Mouse (Mus musculus) limb, embryonic 13.5 days (tissue): ENCODE measurements at regions not wholly inside any gene's neighbourhood (a gene's known extent, or its start where the extent isn't known, plus 50 kb on each side); places are given as distances from the start of the nearest gene placed in this dataset.
A peak's percentile ranks its signal among the peaks of the same experiment; 100 is the strongest.

Experiments
- ATAC-seq: fragments of 200-750 bp; cut with Nextera tagmentation; 2 replicates; pipeline ENCODE4 v1.8.0; 2017; ENCODE audit warnings: low read depth, moderate number of reproducible peaks, moderate TSS enrichment; ENCODE audit not compliant: low FRiP score
- H3K27ac ChIP-seq: fragments of 300-500 bp; sonication (generic); 2 replicates; pipeline ENCODE4 v1.5.1; 2015; ENCODE audit warnings: inconsistent platforms, mild to moderate bottlenecking, moderate library complexity
- H3K27me3 ChIP-seq: fragments of 300-500 bp; sonication (generic); 2 replicates; pipeline ENCODE4 v1.6.1; 2015; ENCODE audit warnings: mild to moderate bottlenecking, inconsistent platforms
- H3K36me3 ChIP-seq: fragments of 300-500 bp; sonication (generic); 2 replicates; pipeline ENCODE4 v1.6.1; 2015; ENCODE audit warnings: inconsistent platforms, mild to moderate bottlenecking, moderate library complexity
- H3K4me1 ChIP-seq: fragments of 300-500 bp; sonication (generic); 2 replicates; pipeline ENCODE4 v1.6.1; 2015; ENCODE audit warnings: inconsistent platforms
- H3K4me2 ChIP-seq: fragments of 300-500 bp; sonication (generic); replicated peaks from 2 replicates; pipeline ENCODE4 v1.6.1; 2015; ENCODE audit warnings: inconsistent platforms, mild to moderate bottlenecking, moderate library complexity
- H3K4me3 ChIP-seq: fragments of 300-500 bp; sonication (generic); 2 replicates; pipeline ENCODE4 v1.5.1; 2015; ENCODE audit warnings: moderate library complexity, mild to moderate bottlenecking, inconsistent platforms
- H3K9ac ChIP-seq: fragments of 300-500 bp; sonication (generic); 2 replicates; pipeline ENCODE4 v1.6.1; 2015; ENCODE audit warnings: mild to moderate bottlenecking, inconsistent platforms
- H3K9me3 ChIP-seq: fragments of 300-500 bp; sonication (generic); 2 replicates; pipeline ENCODE4 v1.6.1; 2016; ENCODE audit warnings: inconsistent platforms
- WGBS: fragments of 180-500 bp; shearing (Covaris S2); methylation state at CpG from one replicate; pipeline ENCODE4 v1.1.7; 2015; 5-methylcytosine and 5-hydroxymethylcytosine counted together

- no peaks in the 10 kb centered on the region for H3K36me3 ChIP-seq
These were observed 287.2 kb downstream of the Usp25 start for GRCm38 (mm10) chr16:77300572-77301213.

DNA sequence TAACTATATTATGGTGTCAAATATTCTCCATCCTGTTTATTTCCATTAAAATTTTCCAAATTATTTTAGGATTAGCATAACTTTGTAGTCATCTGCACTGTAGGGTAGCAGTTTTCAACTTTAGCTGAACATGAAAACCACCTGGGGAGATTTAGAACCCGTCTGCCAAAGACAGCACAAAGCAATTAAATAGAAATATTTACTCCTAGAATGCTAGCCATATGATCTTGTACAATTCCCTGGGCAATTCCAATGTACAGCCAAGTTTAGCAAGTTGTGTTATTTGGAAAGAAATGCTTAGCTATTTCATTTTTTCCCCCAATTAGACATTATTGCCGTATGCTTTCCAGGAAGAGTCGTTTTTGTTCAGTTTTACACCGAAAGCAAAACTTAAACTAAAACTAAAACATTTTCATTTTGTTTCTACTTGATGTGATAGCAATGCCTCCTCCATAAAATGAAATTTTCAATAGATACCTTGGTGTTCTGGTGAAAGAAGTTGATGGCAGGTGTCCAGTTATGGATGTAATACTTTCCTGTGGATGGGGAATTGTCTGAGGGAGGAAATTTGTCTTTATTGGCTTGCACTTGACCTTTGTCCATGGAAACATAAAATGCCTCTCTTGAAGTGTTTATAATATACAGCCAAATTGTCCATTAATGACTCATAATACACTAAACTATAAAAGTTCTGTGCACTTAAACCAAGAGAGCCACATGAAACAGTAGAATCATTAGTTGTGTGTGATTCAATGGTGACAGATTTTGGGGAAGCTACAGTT is 282.3 kb downstream of the Usp25 start:
- H3K9ac ChIP-seq, result no peak overlapping the region
- no peaks in the 10 kb centered on the region for H3K36me3 ChIP-seq
- no peak overlapping the region for H3K4me2 ChIP-seq
- no peak overlapping the region for H3K27ac ChIP-seq
- peaks cover 20% of the 10 kb centered on the region for H3K4me1 ChIP-seq
- H3K9me3 ChIP-seq, result no peaks in the 10 kb centered on the region
- H3K4me3 ChIP-seq, result no peak overlapping the region
- no peaks in the 10 kb centered on the region for H3K27me3 ChIP-seq
- 40% methylated on average over 4 of the region's 4 CpGs for WGBS
- peak; percentile 76; the same call in 1 of the 2 replicates for ATAC-seq

More at GRCm38 (mm10) chr16:77300572-77301213, 287.2 kb downstream of the Usp25 start:
- WGBS, result 50% methylated on average over 6 of the region's 6 CpGs
- Histone ChIP-seq H3K4me3 (no peak overlapping the region), H3K4me1 (peaks cover 25% of the 10 kb centered on the region), H3K27me3 (0 out of 2 replicates have a peak, but pooled peaks cover 2% of the 10 kb centered on the region), H3K27ac (no peak overlapping the region), H3K9me3 (no peaks in the 10 kb centered on the region), H3K4me2 (no peak overlapping the region), H3K9ac (no peak overlapping the region)
- ATAC-seq, result no peak

GRCm38 (mm10) chr16:77292317-77292771 is 278.8 kb downstream of the Usp25 start:
- Histone ChIP-seq H3K9me3 (no peaks in the 10 kb centered on the region), H3K4me3 (no peak overlapping the region), H3K27me3 (no peaks in the 10 kb centered on the region), H3K4me2 (no peak overlapping the region), H3K4me1 (peaks cover 15% of the 10 kb centered on the region; the same call in 1 of the 2 replicates), H3K27ac (no peak overlapping the region), H3K9ac (no peak overlapping the region), H3K36me3 (no peaks in the 10 kb centered on the region)
- no peak for ATAC-seq
- WGBS, result 77% methylated on average over 2 of the region's 2 CpGs

GRCm38 (mm10) chr16:77291723-77292316 is 278.3 kb downstream of the Usp25 start:
- Histone ChIP-seq H3K4me1 (peaks cover 15% of the 10 kb centered on the region; the same call in 1 of the 2 replicates), H3K27me3 (no peaks in the 10 kb centered on the region), H3K4me2 (no peak overlapping the region), H3K27ac (no peak overlapping the region), H3K4me3 (no peak overlapping the region), H3K36me3 (no peaks in the 10 kb centered on the region), H3K9ac (no peak overlapping the region), H3K9me3 (no peaks in the 10 kb centered on the region)
- 80% methylated on average over 8 of the region's 8 CpGs for WGBS
- ATAC-seq, result no peak

DNA sequence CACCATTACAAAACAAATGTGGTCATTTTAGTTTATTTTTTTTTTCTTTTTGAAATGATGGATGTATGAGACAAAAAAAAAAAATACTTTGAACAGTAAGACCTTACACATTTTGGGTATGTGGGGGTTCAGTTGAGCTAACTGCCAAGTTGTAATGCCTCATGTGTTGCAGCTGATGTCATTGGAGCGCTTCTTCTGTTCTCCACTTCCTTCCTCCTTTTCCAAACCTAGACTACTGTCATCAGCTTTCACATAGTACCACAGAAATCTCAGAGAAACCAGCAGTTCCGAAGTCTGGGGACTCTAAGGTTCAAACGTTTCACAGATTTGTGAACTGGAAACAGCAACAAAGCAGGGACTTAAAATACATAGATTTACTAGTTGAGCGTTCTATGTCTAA is 270.7 kb downstream of the Usp25 start:
- Histone ChIP-seq H3K4me1 (peaks cover 16% of the 10 kb centered on the region), H3K9me3 (no peaks in the 10 kb centered on the region), H3K36me3 (no peaks in the 10 kb centered on the region), H3K9ac (no peak overlapping the region), H3K4me3 (no peak overlapping the region), H3K4me2 (no peak overlapping the region), H3K27ac (no peak overlapping the region), H3K27me3 (no peaks in the 10 kb centered on the region)
- no peak for ATAC-seq
- 65% methylated on average over 4 of the region's 4 CpGs for WGBS

- Histone ChIP-seq H3K27ac (no peak overlapping the region), H3K9ac (no peak overlapping the region), H3K9me3 (no peaks in the 10 kb centered on the region), H3K36me3 (no peaks in the 10 kb centered on the region), H3K4me2 (no peak overlapping the region), H3K27me3 (no peaks in the 10 kb centered on the region), H3K4me3 (no peak overlapping the region), H3K4me1 (peaks cover 17% of the 10 kb centered on the region)
- peak; percentile 68 for ATAC-seq
- 30% methylated on average over 4 of the region's 4 CpGs for WGBS
These were observed 266.4 kb downstream of the Usp25 start for GRCm38 (mm10) chr16:77279916-77280315.

DNA sequence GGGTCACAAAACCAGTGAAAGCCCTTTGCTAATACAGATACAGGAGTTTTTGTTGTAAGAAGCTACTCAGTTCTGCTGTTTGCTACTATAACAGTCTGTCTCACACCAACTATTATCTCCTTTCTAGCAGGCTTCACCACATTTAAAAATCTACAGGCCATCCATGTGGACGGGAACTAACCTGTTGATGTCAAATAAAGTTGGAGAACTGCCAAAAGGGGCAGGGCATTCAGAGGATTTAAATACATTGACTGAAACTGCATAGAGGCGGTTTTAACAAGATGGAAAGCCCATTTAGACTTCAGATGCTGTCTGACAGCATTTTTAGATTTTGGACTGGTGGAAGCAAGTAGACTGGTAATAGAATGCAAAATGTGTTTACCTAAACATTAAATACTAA is 266.0 kb downstream of the Usp25 start:
- ATAC-seq, result no peak

GRCm38 (mm10) chr16:77273306-77273705 is 259.8 kb downstream of the Usp25 start:
- ATAC-seq, result peak; percentile 79
- 38% methylated on average over 3 of the region's 3 CpGs for WGBS

More for the DNA sequence above, 266.0 kb downstream of the Usp25 start:
- no peak overlapping the region; the same call in 1 of the 2 replicates for H3K27ac ChIP-seq
- 40% methylated on average over 2 of the region's 2 CpGs for WGBS
- no peak overlapping the region for H3K9ac ChIP-seq
- peaks cover 17% of the 10 kb centered on the region for H3K4me1 ChIP-seq
- no peaks in the 10 kb centered on the region for H3K9me3 ChIP-seq
- H3K4me2 ChIP-seq, result no peak overlapping the region
- no peaks in the 10 kb centered on the region for H3K27me3 ChIP-seq
- H3K4me3 ChIP-seq, result no peak overlapping the region
- H3K36me3 ChIP-seq, result no peaks in the 10 kb centered on the region

DNA sequence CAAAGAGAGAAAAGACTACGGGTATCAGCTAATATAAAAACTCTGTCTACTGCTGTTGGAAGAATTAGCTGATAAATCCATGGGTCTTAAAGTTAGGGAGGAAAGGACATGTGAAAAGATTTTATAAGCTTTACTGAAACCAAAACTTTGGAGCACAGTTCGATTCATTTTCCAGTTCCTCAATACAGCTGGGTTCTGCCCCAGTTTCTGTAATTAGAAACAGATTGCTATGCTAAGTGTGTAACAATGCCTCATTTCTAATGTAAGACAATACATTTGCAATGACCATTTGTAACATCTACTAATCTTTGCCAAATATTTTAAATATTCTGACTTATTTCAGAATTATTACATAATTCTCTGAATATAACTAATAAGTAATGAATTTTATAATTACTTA is 255.4 kb downstream of the Usp25 start:
- Histone ChIP-seq H3K9me3 (no peaks in the 10 kb centered on the region), H3K27ac (no peak overlapping the region; the same call in 1 of the 2 replicates), H3K36me3 (no peaks in the 10 kb centered on the region), H3K9ac (no peak overlapping the region), H3K27me3 (no peaks in the 10 kb centered on the region), H3K4me3 (no peak overlapping the region), H3K4me2 (no peak overlapping the region), H3K4me1 (peaks cover 9% of the 10 kb centered on the region)
- WGBS, result 15% methylated on average over 2 of the region's 2 CpGs
- ATAC-seq, result no peak

More at GRCm38 (mm10) chr16:77273306-77273705, 259.8 kb downstream of the Usp25 start:
- Histone ChIP-seq H3K4me2 (no peak overlapping the region), H3K27ac (no peak overlapping the region), H3K36me3 (no peaks in the 10 kb centered on the region), H3K4me1 (peaks cover 9% of the 10 kb centered on the region), H3K9ac (no peak overlapping the region), H3K4me3 (no peak overlapping the region), H3K9me3 (no peaks in the 10 kb centered on the region), H3K27me3 (no peaks in the 10 kb centered on the region)

GRCm38 (mm10) chr16:77267679-77268078 is 254.2 kb downstream of the Usp25 start:
- Histone ChIP-seq H3K27ac (no peak overlapping the region), H3K27me3 (no peaks in the 10 kb centered on the region), H3K36me3 (no peaks in the 10 kb centered on the region), H3K4me3 (no peak overlapping the region), H3K4me2 (no peak overlapping the region), H3K9me3 (no peaks in the 10 kb centered on the region), H3K9ac (no peak overlapping the region), H3K4me1 (peaks cover 3% of the 10 kb centered on the region; the same call in 1 of the 2 replicates)
- no peak for ATAC-seq

DNA sequence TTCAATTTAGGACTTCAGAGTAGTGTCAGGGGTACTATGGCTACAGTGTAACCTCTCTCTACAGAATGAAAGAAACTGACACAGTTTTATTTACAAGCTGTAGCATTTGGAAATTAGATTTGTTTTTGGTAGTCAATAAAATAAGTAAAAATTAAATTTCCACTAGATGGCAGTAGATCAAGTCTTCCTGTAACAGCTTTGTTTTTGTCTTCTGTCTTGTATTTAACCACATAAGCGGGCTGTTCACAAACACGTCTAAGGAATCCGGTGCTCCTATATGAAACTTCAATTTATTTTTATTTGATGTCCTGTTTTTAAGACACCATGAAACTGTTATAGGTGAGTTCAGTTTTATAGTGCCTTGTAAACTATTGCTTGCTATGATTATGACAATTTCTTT is 238.8 kb downstream of the Usp25 start:
- Histone ChIP-seq H3K9ac (no peak overlapping the region), H3K27me3 (no peaks in the 10 kb centered on the region)
- no peak for ATAC-seq

GRCm38 (mm10) chr16:77251422-77251821 is 237.9 kb downstream of the Usp25 start:
- no peak for ATAC-seq
- H3K9me3 ChIP-seq, result no peaks in the 10 kb centered on the region
- WGBS, result 70% methylated on average over 3 of the region's 3 CpGs

More for the DNA sequence above, 238.8 kb downstream of the Usp25 start:
- H3K4me1 ChIP-seq, result no peaks in the 10 kb centered on the region
- H3K36me3 ChIP-seq, result no peaks in the 10 kb centered on the region
- 31% methylated on average over 3 of the region's 3 CpGs for WGBS
- no peak overlapping the region for H3K27ac ChIP-seq
- no peak overlapping the region for H3K4me3 ChIP-seq
- no peaks in the 10 kb centered on the region for H3K9me3 ChIP-seq
- no peak overlapping the region for H3K4me2 ChIP-seq

More at GRCm38 (mm10) chr16:77251422-77251821, 237.9 kb downstream of the Usp25 start:
- H3K36me3 ChIP-seq, result no peaks in the 10 kb centered on the region
- H3K4me2 ChIP-seq, result no peak overlapping the region
- H3K9ac ChIP-seq, result no peak overlapping the region
- H3K27ac ChIP-seq, result no peak overlapping the region
- H3K27me3 ChIP-seq, result no peaks in the 10 kb centered on the region
- no peak overlapping the region for H3K4me3 ChIP-seq
- H3K4me1 ChIP-seq, result no peaks in the 10 kb centered on the region
